Mouse (Mus musculus): ENCODE measurements around the gene Sult2b1.

GRCm38 (mm10) chr7:45712022-45712757 is 72.3 kb downstream of the Sult2b1 start:
- no peak for TF ChIP-seq CTCF (IDR thresholded peaks at IDR 0.05; ENCODE audit: low read depth)
- TF ChIP-seq EP300 (IDR thresholded peaks at IDR 0.05; ENCODE audit: low read depth), result no peak
